Mouse (Mus musculus) neural tube, embryonic 12.5 days (tissue): Measurements from ENCODE around the gene Camta1. TPM values are rescaled to one million over a fixed set of nuclear protein-coding genes. Genes with fewer than 3 reads are reported as not detected.

Experiments
- ATAC-seq: fragments of 200-750 bp; cut with Nextera tagmentation; 2 replicates; pipeline ENCODE4 v1.8.0; 2017; ENCODE audit warnings: low read depth, mild to moderate bottlenecking, moderate TSS enrichment, moderate library complexity; ENCODE audit not compliant: low FRiP score
- H3K27ac ChIP-seq: fragments of 300-500 bp; sonication (generic); 2 replicates; pipeline ENCODE4 v1.5.1; 2016
- H3K27me3 ChIP-seq: fragments of 300-500 bp; sonication (generic); replicated peaks from 2 replicates; pipeline ENCODE4 v1.6.1; 2016; ENCODE audit warnings: mild to moderate bottlenecking
- H3K36me3 ChIP-seq: fragments of 300-500 bp; sonication (generic); 2 replicates; pipeline ENCODE4 v1.6.1; 2016; ENCODE audit warnings: mild to moderate bottlenecking
- H3K4me1 ChIP-seq: fragments of 300-500 bp; sonication (generic); 2 replicates; pipeline ENCODE4 v1.6.1; 2016
- H3K4me2 ChIP-seq: fragments of 300-500 bp; sonication (generic); replicated peaks from 2 replicates; pipeline ENCODE4 v1.6.1; 2016; ENCODE audit warnings: mild to moderate bottlenecking
- H3K4me3 ChIP-seq: fragments of 300-500 bp; sonication (generic); 2 replicates; pipeline ENCODE4 v1.5.1; 2016
- H3K9ac ChIP-seq: fragments of 300-500 bp; sonication (generic); 2 replicates; pipeline ENCODE4 v1.6.1; 2016; ENCODE audit warnings: mild to moderate bottlenecking
- H3K9me3 ChIP-seq: fragments of 300-500 bp; sonication (generic); 2 replicates; pipeline ENCODE4 v1.6.1; 2016; ENCODE audit warnings: mild to moderate bottlenecking
- WGBS: fragments of 180-500 bp; shearing (Covaris S2); methylation state at CpG from one replicate; pipeline ENCODE4 v1.1.7; 2016; 5-methylcytosine and 5-hydroxymethylcytosine counted together
- polyA plus RNA-seq: library from polyadenylated mRNA; unstranded; fragments of >200 nt; fragmentation: Nextera tagmentation; extraction: Ambion mirVana; gene quantifications from 2 replicates; pipeline ENCODE4 v1.2.1, GENCODE M21; 2016

The Camta1 gene
- polyA plus RNA-seq, 1 experiment from 2014 or later: 164 TPM

- Histone ChIP-seq H3K27ac (no peak overlapping the region), H3K4me2 (no peak overlapping the region), H3K36me3 (no peaks in the 10 kb centered on the region), H3K4me1 (no peaks in the 10 kb centered on the region), H3K9ac (no peak overlapping the region), H3K9me3 (no peaks in the 10 kb centered on the region), H3K27me3 (no peaks in the 10 kb centered on the region), H3K4me3 (no peak overlapping the region)
- no peak for ATAC-seq
- WGBS: 81% methylated on average over 4 of the region's 4 CpGs
Observed at GRCm38 (mm10) chr4:151805685-151806084, 56.0 kb downstream of the Camta1 start.

GRCm38 (mm10) chr4:151805046-151805445 is 56.6 kb downstream of the Camta1 start:
- no peaks in the 10 kb centered on the region for H3K27me3 ChIP-seq
- H3K4me3 ChIP-seq: no peak overlapping the region
- WGBS: 90% methylated on average over 6 of the region's 6 CpGs
- H3K4me2 ChIP-seq: no peak overlapping the region
- no peaks in the 10 kb centered on the region for H3K36me3 ChIP-seq
- no peaks in the 10 kb centered on the region for H3K4me1 ChIP-seq
- H3K9me3 ChIP-seq: no peaks in the 10 kb centered on the region
- no peak overlapping the region for H3K27ac ChIP-seq
- ATAC-seq: no peak
- no peak overlapping the region for H3K9ac ChIP-seq

- H3K4me3 ChIP-seq: no peak overlapping the region
- no peaks in the 10 kb centered on the region for H3K27me3 ChIP-seq
- no peak overlapping the region for H3K27ac ChIP-seq
- H3K9me3 ChIP-seq: no peaks in the 10 kb centered on the region
- no peaks in the 10 kb centered on the region for H3K4me1 ChIP-seq
- WGBS: 99% methylated on average over 2 of the region's 2 CpGs
- no peaks in the 10 kb centered on the region for H3K36me3 ChIP-seq
- ATAC-seq: no peak
- H3K4me2 ChIP-seq: no peak overlapping the region
- no peak overlapping the region for H3K9ac ChIP-seq
Observed at GRCm38 (mm10) chr4:151804208-151804607, 57.5 kb downstream of the Camta1 start.

- Histone ChIP-seq H3K9me3 (no peaks in the 10 kb centered on the region), H3K4me3 (no peak overlapping the region), H3K9ac (no peak overlapping the region), H3K4me1 (no peaks in the 10 kb centered on the region), H3K27me3 (no peaks in the 10 kb centered on the region), H3K36me3 (no peaks in the 10 kb centered on the region), H3K4me2 (no peak overlapping the region), H3K27ac (no peak overlapping the region)
- WGBS: 90% methylated on average over 2 of the region's 2 CpGs
- no peak for ATAC-seq
Observed at GRCm38 (mm10) chr4:151798630-151799029, 63.0 kb downstream of the Camta1 start.

- no peak overlapping the region for H3K9ac ChIP-seq
- 90% methylated on average over 5 of the region's 5 CpGs for WGBS
- H3K36me3 ChIP-seq: peaks cover 10% of the 10 kb centered on the region; the same call in 1 of the 2 replicates
- no peaks in the 10 kb centered on the region for H3K27me3 ChIP-seq
- no peaks in the 10 kb centered on the region for H3K9me3 ChIP-seq
- no peak overlapping the region for H3K4me3 ChIP-seq
- H3K4me1 ChIP-seq: no peaks in the 10 kb centered on the region
- no peak overlapping the region for H3K27ac ChIP-seq
- no peak for ATAC-seq
- H3K4me2 ChIP-seq: no peak overlapping the region
Observed at GRCm38 (mm10) chr4:151793694-151794093, 68.0 kb downstream of the Camta1 start.

- Histone ChIP-seq H3K9me3 (no peaks in the 10 kb centered on the region), H3K9ac (no peak overlapping the region), H3K27ac (no peak overlapping the region), H3K27me3 (no peaks in the 10 kb centered on the region), H3K4me3 (no peak overlapping the region), H3K4me1 (peaks cover 13% of the 10 kb centered on the region; the same call in 1 of the 2 replicates), H3K4me2 (no peak overlapping the region), H3K36me3 (peaks cover 10% of the 10 kb centered on the region; the same call in 1 of the 2 replicates)
- no peak for ATAC-seq
- 74% methylated on average over 16 of the region's 16 CpGs for WGBS
Observed at GRCm38 (mm10) chr4:151786946-151787705, 74.5 kb downstream of the Camta1 start.

- Histone ChIP-seq H3K4me3 (no peak overlapping the region), H3K9me3 (no peaks in the 10 kb centered on the region), H3K4me1 (no peaks in the 10 kb centered on the region), H3K36me3 (no peaks in the 10 kb centered on the region; the same call in 1 of the 2 replicates), H3K9ac (no peak overlapping the region), H3K4me2 (no peak overlapping the region), H3K27ac (no peak overlapping the region), H3K27me3 (no peaks in the 10 kb centered on the region)
- no peak for ATAC-seq
- 84% methylated on average over 6 of the region's 6 CpGs for WGBS
Observed at GRCm38 (mm10) chr4:151780511-151780910, 81.2 kb downstream of the Camta1 start.

GRCm38 (mm10) chr4:151779962-151780459 is 81.7 kb downstream of the Camta1 start:
- H3K4me1 ChIP-seq: no peaks in the 10 kb centered on the region
- ATAC-seq: no peak
- H3K36me3 ChIP-seq: no peaks in the 10 kb centered on the region; the same call in 1 of the 2 replicates
- H3K9ac ChIP-seq: no peak overlapping the region
- H3K27me3 ChIP-seq: no peaks in the 10 kb centered on the region
- no peak overlapping the region for H3K27ac ChIP-seq
- H3K9me3 ChIP-seq: no peaks in the 10 kb centered on the region
- 83% methylated on average over 12 of the region's 12 CpGs for WGBS
- H3K4me3 ChIP-seq: no peak overlapping the region
- no peak overlapping the region for H3K4me2 ChIP-seq

- Histone ChIP-seq H3K9ac (no peak overlapping the region), H3K4me1 (no peaks in the 10 kb centered on the region), H3K4me3 (no peak overlapping the region), H3K27ac (no peak overlapping the region), H3K27me3 (no peaks in the 10 kb centered on the region), H3K9me3 (no peaks in the 10 kb centered on the region), H3K4me2 (no peak overlapping the region), H3K36me3 (no peaks in the 10 kb centered on the region; the same call in 1 of the 2 replicates)
- WGBS: 76% methylated on average over 4 of the region's 4 CpGs
- ATAC-seq: no peak
Observed at GRCm38 (mm10) chr4:151778511-151778910, 83.2 kb downstream of the Camta1 start.

GRCm38 (mm10) chr4:151777451-151777850 is 84.2 kb downstream of the Camta1 start:
- Histone ChIP-seq H3K27me3 (no peaks in the 10 kb centered on the region), H3K9me3 (no peaks in the 10 kb centered on the region), H3K27ac (no peak overlapping the region), H3K4me3 (no peak overlapping the region), H3K4me2 (no peak overlapping the region), H3K9ac (no peak overlapping the region), H3K36me3 (no peaks in the 10 kb centered on the region; the same call in 1 of the 2 replicates), H3K4me1 (no peaks in the 10 kb centered on the region)
- WGBS: 93% methylated on average over 6 of the region's 6 CpGs
- no peak for ATAC-seq

- H3K9ac ChIP-seq: no peak overlapping the region
- WGBS: 93% methylated on average over 7 of the region's 7 CpGs
- no peaks in the 10 kb centered on the region; the same call in 1 of the 2 replicates for H3K36me3 ChIP-seq
- H3K9me3 ChIP-seq: no peaks in the 10 kb centered on the region
- H3K4me2 ChIP-seq: no peak overlapping the region
- H3K27ac ChIP-seq: no peak overlapping the region
- no peak overlapping the region for H3K4me3 ChIP-seq
- no peak for ATAC-seq
- H3K4me1 ChIP-seq: peaks cover 2% of the 10 kb centered on the region; the same call in 1 of the 2 replicates
- no peaks in the 10 kb centered on the region for H3K27me3 ChIP-seq
Observed at GRCm38 (mm10) chr4:151775441-151775840, 86.2 kb downstream of the Camta1 start.

- H3K27me3 ChIP-seq: no peaks in the 10 kb centered on the region
- H3K9me3 ChIP-seq: no peaks in the 10 kb centered on the region
- H3K27ac ChIP-seq: no peak overlapping the region
- no peak overlapping the region for H3K4me3 ChIP-seq
- H3K4me2 ChIP-seq: no peak overlapping the region
- no peaks in the 10 kb centered on the region for H3K36me3 ChIP-seq
- H3K9ac ChIP-seq: no peak overlapping the region
- WGBS: 90% methylated on average over 3 of the region's 3 CpGs
- H3K4me1 ChIP-seq: peaks cover 2% of the 10 kb centered on the region; the same call in 1 of the 2 replicates
- no peak for ATAC-seq
Observed at GRCm38 (mm10) chr4:151773651-151774050, 88.0 kb downstream of the Camta1 start.

GRCm38 (mm10) chr4:151773007-151773406 is 88.7 kb downstream of the Camta1 start:
- H3K36me3 ChIP-seq: no peaks in the 10 kb centered on the region
- no peak overlapping the region for H3K4me2 ChIP-seq
- peaks cover 2% of the 10 kb centered on the region; the same call in 1 of the 2 replicates for H3K4me1 ChIP-seq
- no peak overlapping the region for H3K9ac ChIP-seq
- no peak overlapping the region for H3K27ac ChIP-seq
- H3K4me3 ChIP-seq: no peak overlapping the region
- H3K27me3 ChIP-seq: no peaks in the 10 kb centered on the region
- WGBS: 88% methylated on average over 5 of the region's 5 CpGs
- H3K9me3 ChIP-seq: no peaks in the 10 kb centered on the region
- ATAC-seq: no peak
